Comparison of ENCODE assay signal across 11 mouse cellular contexts in the genomic region with DNA sequence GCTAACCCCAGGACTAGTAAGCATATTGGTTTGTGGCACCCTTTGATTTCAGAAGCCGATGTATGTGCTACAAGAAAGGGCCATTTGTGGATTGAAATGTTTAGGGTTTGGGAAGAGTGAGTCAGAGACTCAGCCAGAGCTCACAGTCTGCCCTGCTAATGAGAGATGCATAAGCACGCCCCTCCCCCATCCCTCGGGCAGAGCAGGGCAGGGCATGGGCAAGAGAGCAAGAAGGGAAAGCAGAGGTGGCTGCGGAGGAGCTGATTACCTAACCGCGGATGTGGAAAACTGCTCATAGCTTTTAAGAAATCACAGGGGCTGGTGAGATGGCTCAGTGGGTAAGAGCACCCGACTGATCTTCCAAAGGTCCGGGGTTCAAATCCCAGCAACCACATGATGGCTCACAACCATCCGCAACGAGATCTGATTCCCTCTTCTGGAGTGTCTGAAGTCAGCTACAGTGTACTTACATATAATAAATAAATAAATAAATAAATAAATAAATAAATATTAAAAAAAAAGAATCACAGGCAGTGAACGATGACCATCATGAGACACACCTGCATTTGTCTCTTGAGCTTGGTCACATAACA. TPM values are rescaled to one million over a fixed set of nuclear protein-coding genes. Genes with fewer than 3 reads are reported as not detected.
DNase-seq lines count a peak whose midpoint lies in the region; ATAC-seq and TF ChIP-seq lines count a peak whose summit lies in the region.
"Had no signal": no experiment of that assay in that cellular context is flagged by ENCODE, and none has a peak within 500 bp of the region (broad histone marks: within the 10 kb centered on the region; RNA-seq: fewer than 3 reads in every experiment).

No protein-coding gene starts in this region.

- H3K9ac ChIP-seq in midbrain, embryonic 11.5 days (ENCODE audit: low read length) = no peak overlapping the region
- no peak overlapping the region for H3K9ac ChIP-seq in midbrain, postnatal 0 days (replicated peaks; ENCODE audit: low read length, poor library complexity, severe bottlenecking)
- no peak overlapping the region for H3K9ac ChIP-seq in kidney, embryonic 14.5 days (ENCODE audit: low read depth, low read length)
- H3K9ac ChIP-seq in neural tube, embryonic 14.5 days (replicated peaks; ENCODE audit: low read depth, low read length) = no peak overlapping the region
- H3K9ac ChIP-seq: embryonic facial prominence, embryonic 13.5 days; lung, embryonic 14.5 days had no signal

- no peak overlapping the region for H3K4me3 ChIP-seq in midbrain, embryonic 11.5 days (ENCODE audit: low read depth, low read length)
- no peak overlapping the region for H3K4me3 ChIP-seq in midbrain, postnatal 0 days (ENCODE audit: low read depth, low read length)
- H3K4me3 ChIP-seq in kidney, embryonic 14.5 days (ENCODE audit: low read length) = no peak overlapping the region
- no peak overlapping the region for H3K4me3 ChIP-seq in neural tube, embryonic 14.5 days (ENCODE audit: low read depth, low read length)
- no peak overlapping the region for H3K4me3 ChIP-seq in gastrocnemius, adult 2 months
- H3K4me3 ChIP-seq: embryonic facial prominence, embryonic 13.5 days had no signal

- 75% methylated on average over 11 of the region's 11 CpGs for WGBS in midbrain, embryonic 11.5 days
- WGBS in midbrain, postnatal 0 days = 70% methylated on average over 11 of the region's 11 CpGs
- 68% methylated on average over 11 of the region's 11 CpGs for WGBS in kidney, embryonic 14.5 days
- 71% methylated on average over 11 of the region's 11 CpGs for WGBS in neural tube, embryonic 14.5 days

- H3K4me2 ChIP-seq in midbrain, embryonic 11.5 days = no peak overlapping the region
- H3K4me2 ChIP-seq in midbrain, postnatal 0 days (ENCODE audit: low read depth, low read length, poor library complexity, severe bottlenecking) = no peak overlapping the region
- H3K4me2 ChIP-seq in kidney, embryonic 14.5 days (replicated peaks; ENCODE audit: low read depth, low read length) = no peak overlapping the region
- no peak overlapping the region for H3K4me2 ChIP-seq in neural tube, embryonic 14.5 days (ENCODE audit: low read depth, low read length)
- H3K4me2 ChIP-seq: embryonic facial prominence, embryonic 13.5 days; lung, embryonic 14.5 days had no signal

- peak; percentile 68; the same call in 1 of the 2 replicates for ATAC-seq in midbrain, embryonic 11.5 days (ENCODE audit: low FRiP score)
- ATAC-seq in midbrain, postnatal 0 days (ENCODE audit: low FRiP score) = no peak
- peak; percentile 92 for ATAC-seq in kidney, embryonic 14.5 days (ENCODE audit: low FRiP score, low TSS enrichment)
- peak; percentile 65; the same call in 1 of the 2 replicates for ATAC-seq in neural tube, embryonic 14.5 days (ENCODE audit: low read depth)

- no peaks in the 10 kb centered on the region for H3K4me1 ChIP-seq in midbrain, embryonic 11.5 days (ENCODE audit: control insufficient read depth, insufficient read depth, low read length)
- no peaks in the 10 kb centered on the region for H3K4me1 ChIP-seq in midbrain, postnatal 0 days (ENCODE audit: insufficient read depth, low read length)
- no peaks in the 10 kb centered on the region for H3K4me1 ChIP-seq in kidney, embryonic 14.5 days (ENCODE audit: control insufficient read depth, insufficient read depth, low read length)
- H3K4me1 ChIP-seq in neural tube, embryonic 14.5 days (ENCODE audit: control insufficient read depth, insufficient read depth, low read length) = no peaks in the 10 kb centered on the region
- H3K4me1 ChIP-seq: embryonic facial prominence, embryonic 13.5 days had no signal

- H3K36me3 ChIP-seq in midbrain, embryonic 11.5 days (ENCODE audit: control insufficient read depth, insufficient read depth, low read length) = no peaks in the 10 kb centered on the region
- no peaks in the 10 kb centered on the region for H3K36me3 ChIP-seq in midbrain, postnatal 0 days (ENCODE audit: insufficient read depth, low read length)
- no peaks in the 10 kb centered on the region for H3K36me3 ChIP-seq in kidney, embryonic 14.5 days (ENCODE audit: control insufficient read depth, insufficient read depth, low read length)
- no peaks in the 10 kb centered on the region for H3K36me3 ChIP-seq in neural tube, embryonic 14.5 days (ENCODE audit: control insufficient read depth, insufficient read depth, low read length)
- H3K36me3 ChIP-seq: embryonic facial prominence, embryonic 13.5 days had no signal

- H3K27ac ChIP-seq in midbrain, embryonic 11.5 days (ENCODE audit: low read depth, low read length) = no peak overlapping the region
- H3K27ac ChIP-seq in midbrain, postnatal 0 days (ENCODE audit: low read depth, low read length) = no peak overlapping the region
- no peak overlapping the region for H3K27ac ChIP-seq in kidney, embryonic 14.5 days (ENCODE audit: low read depth, low read length)
- no peak overlapping the region for H3K27ac ChIP-seq in neural tube, embryonic 14.5 days (ENCODE audit: low read depth, low read length)
- no peak overlapping the region for H3K27ac ChIP-seq in gastrocnemius, adult 2 months
- H3K27ac ChIP-seq: embryonic facial prominence, embryonic 13.5 days had no signal

- TF ChIP-seq CTCF in midbrain, postnatal 0 days (IDR thresholded peaks at IDR 0.05) = no peak
- no peak for TF ChIP-seq CTCF in gastrocnemius, adult 2 months (IDR thresholded peaks at IDR 0.05)

- no peaks in the 10 kb centered on the region for H3K9me3 ChIP-seq in midbrain, embryonic 11.5 days (ENCODE audit: control insufficient read depth, low read length)
- H3K9me3 ChIP-seq in midbrain, postnatal 0 days (ENCODE audit: low read length) = no peaks in the 10 kb centered on the region
- no peaks in the 10 kb centered on the region for H3K9me3 ChIP-seq in kidney, embryonic 14.5 days (ENCODE audit: control insufficient read depth, low read length)
- H3K9me3 ChIP-seq in neural tube, embryonic 14.5 days (ENCODE audit: control insufficient read depth, low read length) = no peaks in the 10 kb centered on the region
- H3K9me3 ChIP-seq: embryonic facial prominence, embryonic 13.5 days had no signal

- H3K27me3 ChIP-seq in midbrain, embryonic 11.5 days (ENCODE audit: control insufficient read depth, insufficient read depth, low read length) = no peaks in the 10 kb centered on the region
- H3K27me3 ChIP-seq in midbrain, postnatal 0 days (ENCODE audit: insufficient read depth, low read length) = no peaks in the 10 kb centered on the region
- H3K27me3 ChIP-seq in kidney, embryonic 14.5 days (ENCODE audit: control insufficient read depth, insufficient read depth, low read length) = no peaks in the 10 kb centered on the region
- H3K27me3 ChIP-seq in neural tube, embryonic 14.5 days (ENCODE audit: control insufficient read depth, insufficient read depth, low read length) = no peaks in the 10 kb centered on the region
- H3K27me3 ChIP-seq: embryonic facial prominence, embryonic 13.5 days had no signal

- intact Hi-C loops in gastrocnemius, adult 2 months (cut with DNase I) = no loop called here

- peak; percentile 78 for DNase-seq in midbrain, embryonic 11.5 days (ENCODE audit: low spot score, missing footprints)
- DNase-seq in midbrain, postnatal 0 days (ENCODE audit: low spot score) = no peak
- peak; percentile 63 for DNase-seq in NIH3T3 (ENCODE audit: low read depth)
- no peak for DNase-seq in c-Kit-positive CD71-positive TER-119-positive erythroid progenitor cells, embryonic 14.5 days (ENCODE audit: low spot score)
- no peak for DNase-seq in gastrocnemius, adult 2 months
- no peak for DNase-seq in layer of hippocampus, postnatal 36 days
- DNase-seq: heart, postnatal 36 days; lung, embryonic 14.5 days had no signal

RNA-seq across cellular contexts. Expression of a gene that starts 42.1 kb away (rescaled TPM):
- 3.3 and 3.8 TPM in 2 replicates for polyA plus RNA-seq in midbrain, embryonic 11.5 days (2014; fragmentation: Nextera tagmentation; extraction: Ambion mirVana)
- 2.0 and 3.0 TPM in 2 replicates for total RNA-seq in midbrain, postnatal 0 days (2014; rRNA removed)
- polyA plus RNA-seq in midbrain, postnatal 0 days (2015; fragmentation: Nextera tagmentation; extraction: Ambion mirVana) = 1.4 and 1.6 TPM in 2 replicates
- polyA plus RNA-seq in kidney, embryonic 14.5 days (2014; fragmentation: Nextera tagmentation; extraction: Ambion mirVana) = 0.86 and 0.88 TPM in 2 replicates
- polyA plus RNA-seq in neural tube, embryonic 14.5 days (2014; fragmentation: Nextera tagmentation; extraction: Ambion mirVana) = 1.2 and 1.4 TPM in 2 replicates
- under 1 TPM in 1 of 2 experiments, not detected in 1; 0.22 TPM for total RNA-seq in gastrocnemius, adult 2 months (2021)
- under 1 TPM; 0.32 to 0.63 TPM for total RNA-seq in layer of hippocampus, postnatal 36 days (2021)

RNA-seq across cellular contexts. Expression of a gene that starts 42.1 kb away (rescaled TPM):
- polyA plus RNA-seq in midbrain, embryonic 11.5 days (2014; fragmentation: Nextera tagmentation; extraction: Ambion mirVana) = 42.1 and 45.6 TPM in 2 replicates
- total RNA-seq in midbrain, postnatal 0 days (2014; rRNA removed) = 36.5 and 40.9 TPM in 2 replicates
- 46.4 and 51.8 TPM in 2 replicates for polyA plus RNA-seq in midbrain, postnatal 0 days (2015; fragmentation: Nextera tagmentation; extraction: Ambion mirVana)
- polyA plus RNA-seq in kidney, embryonic 14.5 days (2014; fragmentation: Nextera tagmentation; extraction: Ambion mirVana) = 23.7 and 33.1 TPM in 2 replicates
- polyA plus RNA-seq in neural tube, embryonic 14.5 days (2014; fragmentation: Nextera tagmentation; extraction: Ambion mirVana) = 56.6 and 58.9 TPM in 2 replicates
- 10 to 100 TPM; 21.1 to 21.8 TPM for total RNA-seq in gastrocnemius, adult 2 months (2021)
- total RNA-seq in layer of hippocampus, postnatal 36 days (2021) = 10 to 100 TPM; 51.9 to 53.0 TPM

RNA-seq across cellular contexts. Expression of a gene that starts 56.7 kb away (rescaled TPM):
- polyA plus RNA-seq in midbrain, embryonic 11.5 days (2014; fragmentation: Nextera tagmentation; extraction: Ambion mirVana) = 0.61 and 0.68 TPM in 2 replicates
- total RNA-seq in midbrain, postnatal 0 days (2014; rRNA removed) = 2.7 and 3.5 TPM in 2 replicates
- 0.89 and 1.1 TPM in 2 replicates for polyA plus RNA-seq in midbrain, postnatal 0 days (2015; fragmentation: Nextera tagmentation; extraction: Ambion mirVana)
- 4.7 and 8.2 TPM in 2 replicates for polyA plus RNA-seq in kidney, embryonic 14.5 days (2014; fragmentation: Nextera tagmentation; extraction: Ambion mirVana)
- 0.71 and 1.6 TPM in 2 replicates for polyA plus RNA-seq in neural tube, embryonic 14.5 days (2014; fragmentation: Nextera tagmentation; extraction: Ambion mirVana)
- 1 to 10 TPM; 3.2 to 5.0 TPM for total RNA-seq in gastrocnemius, adult 2 months (2021)
- 1 to 10 TPM; 1.9 to 2.0 TPM for total RNA-seq in layer of hippocampus, postnatal 36 days (2021)

Comparison
In these comparisons a context has a peak if more than half of its experiments do, and no peak if none do; other contexts are left out.
1. DNase-seq: peak in midbrain, embryonic 11.5 days (single experiment) and NIH3T3 (single experiment); none in midbrain, postnatal 0 days (single experiment), c-Kit-positive CD71-positive TER-119-positive erythroid progenitor cells, embryonic 14.5 days (single experiment), gastrocnemius, adult 2 months (single experiment) and layer of hippocampus, postnatal 36 days (0 of 2).